16 mouse cellular contexts compared by ENCODE assay signal in the genomic region with DNA sequence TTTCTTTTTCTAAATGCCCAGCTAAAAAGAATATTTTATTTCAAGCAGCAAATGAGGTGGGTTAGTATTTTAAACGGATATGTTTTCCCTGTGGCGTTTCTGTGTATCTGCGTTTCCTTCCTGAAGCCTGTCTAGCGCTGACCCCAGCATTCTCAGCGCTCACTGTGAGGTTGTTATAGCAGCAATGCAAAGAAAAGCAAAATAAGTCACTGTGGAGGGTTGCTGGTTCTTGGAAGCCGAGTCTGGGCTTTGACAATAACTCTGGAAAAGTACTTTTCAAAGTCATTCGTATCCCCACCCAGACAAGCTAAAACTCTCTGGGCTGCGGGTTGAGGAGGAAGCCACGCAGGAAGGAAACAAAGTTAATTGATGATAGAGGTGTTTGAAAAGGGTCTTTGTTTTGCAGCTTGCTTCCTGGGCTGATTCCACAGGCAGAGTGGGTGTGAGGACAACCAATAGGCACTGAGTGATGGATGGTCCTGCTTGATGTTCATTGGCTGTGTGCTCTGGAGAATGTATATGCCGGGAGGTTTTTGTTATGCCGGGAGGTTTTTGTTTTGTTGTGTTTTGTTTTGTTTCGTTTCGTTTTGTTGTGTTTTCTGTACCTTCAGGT.
DNase-seq lines count a peak whose midpoint lies in the region; ATAC-seq and TF ChIP-seq lines count a peak whose summit lies in the region.
"Had no signal": no experiment of that assay in that cellular context is flagged by ENCODE, and none has a peak within 500 bp of the region (broad histone marks: within the 10 kb centered on the region; RNA-seq: fewer than 3 reads in every experiment).

No protein-coding gene starts in this region.

- H3K4me1 ChIP-seq in kidney, postnatal 0 days (replicated peaks; ENCODE audit: insufficient read depth, low read length), result no peaks in the 10 kb centered on the region
- no peaks in the 10 kb centered on the region for H3K4me1 ChIP-seq in forebrain, embryonic 10.5 days
- H3K4me1 ChIP-seq: limb, embryonic 13.5 days had no signal

- 48% methylated on average over 13 of the region's 13 CpGs for WGBS in kidney, postnatal 0 days
- whole genome bisulfite sequencing in forebrain, embryonic 10.5 days, result 82% methylated on average over 13 of the region's 13 CpGs

- H3K4me2 ChIP-seq in kidney, postnatal 0 days (ENCODE audit: low read length), result no peak overlapping the region
- H3K4me2 ChIP-seq: limb, embryonic 13.5 days had no signal

- TF ChIP-seq CTCF in kidney, postnatal 0 days (IDR thresholded peaks at IDR 0.05; ENCODE audit: low read depth), result no peak

- no peak overlapping the region for H3K9ac ChIP-seq in kidney, postnatal 0 days (ENCODE audit: low read depth, low read length)
- H3K9ac ChIP-seq: limb, embryonic 13.5 days had no signal

- ATAC-seq in kidney, postnatal 0 days (replicated peaks; ENCODE audit: low FRiP score, low read depth), result no peak
- ATAC-seq: lung, postnatal 0 days; Patski had no signal

- peak; percentile 17 for DNase-seq in kidney, postnatal 0 days (ENCODE audit: low spot score)
- no peak for DNase-seq in kidney, postnatal 4 days
- DNase-seq in R1 (ENCODE audit: low read depth, low spot score), result peak; percentile 31
- peak; percentile 42 for DNase-seq in embryo, embryonic 10.5 days (ENCODE audit: low spot score)
- peak; percentile 34 for DNase-seq in mesoderm, embryonic 11.5 days (ENCODE audit: low read depth, low spot score)
- no peak for DNase-seq in forebrain, embryonic 10.5 days (ENCODE audit: extremely low spot score, low spot score)
- DNase-seq in adrenal gland, adult (ENCODE audit: inconsistent age in 2 of 2, low spot score in 1 of 2), result no peak
- DNase-seq: adrenal gland, adult 8-10 months; cerebellum, postnatal 25 days; kidney, adult 11 months; right cerebral cortex, adult 18-20 months had no signal

- no peaks in the 10 kb centered on the region for H3K9me3 ChIP-seq in kidney, postnatal 0 days (replicated peaks; ENCODE audit: low read length)
- H3K9me3 ChIP-seq in forebrain, embryonic 10.5 days, result no peaks in the 10 kb centered on the region
- H3K9me3 ChIP-seq: limb, embryonic 13.5 days had no signal

- H3K36me3 ChIP-seq in kidney, postnatal 0 days (ENCODE audit: insufficient read depth, low read length), result no peaks in the 10 kb centered on the region
- no peaks in the 10 kb centered on the region for H3K36me3 ChIP-seq in forebrain, embryonic 10.5 days (replicated peaks)
- H3K36me3 ChIP-seq: limb, embryonic 13.5 days had no signal

- H3K27me3 ChIP-seq in kidney, postnatal 0 days (ENCODE audit: insufficient read depth, low read length), result no peaks in the 10 kb centered on the region
- no peaks in the 10 kb centered on the region for H3K27me3 ChIP-seq in forebrain, embryonic 10.5 days (ENCODE audit: poor library complexity, severe bottlenecking)
- H3K27me3 ChIP-seq: CH12.LX; limb, embryonic 13.5 days had no signal

- H3K4me3 ChIP-seq in kidney, postnatal 0 days (replicated peaks; ENCODE audit: low read depth, low read length), result no peak overlapping the region
- no peak overlapping the region for H3K4me3 ChIP-seq in forebrain, embryonic 10.5 days
- H3K4me3 ChIP-seq: limb, embryonic 13.5 days; myocyte had no signal

- no peak overlapping the region for H3K27ac ChIP-seq in kidney, postnatal 0 days
- no peak overlapping the region for H3K27ac ChIP-seq in forebrain, embryonic 10.5 days
- H3K27ac ChIP-seq: limb, embryonic 13.5 days had no signal

Comparison
In these comparisons a context has a peak if more than half of its experiments do, and no peak if none do; other contexts are left out.
1. DNase-seq: peak in kidney, postnatal 0 days (single experiment), R1 (single experiment), embryo, embryonic 10.5 days (single experiment) and mesoderm, embryonic 11.5 days (single experiment); none in kidney, postnatal 4 days (0 of 2), forebrain, embryonic 10.5 days (single experiment) and adrenal gland, adult (0 of 2).